Mouse (Mus musculus) frontal cortex, postnatal 10 days (tissue): ENCODE results near the gene Agap1.

ENCODE experiments used
- DNase-seq, 2 experiments: peaks; one replicate each; pipeline ENCODE4 v3.0.0; 2022; ENCODE audit warnings: low spot score in 2 of 2, mixed read lengths in 1 of 2

Gene Agap1

GRCm38 (mm10) chr1:89542464-89542863, 87.9 kb downstream of the Agap1 start:
- DNase-seq: no peak

GRCm38 (mm10) chr1:89543312-89543711, 88.7 kb downstream of the Agap1 start:
- DNase-seq: no peak

- no peak for DNase-seq
Measured at GRCm38 (mm10) chr1:89544094-89544493, 89.5 kb downstream of the Agap1 start.

GRCm38 (mm10) chr1:89545099-89545498, 90.5 kb downstream of the Agap1 start:
- no peak for DNase-seq

- DNase-seq: no peak
Measured at GRCm38 (mm10) chr1:89547525-89548504, 93.2 kb downstream of the Agap1 start.

GRCm38 (mm10) chr1:89550061-89550869, 95.7 kb downstream of the Agap1 start:
- peak in 1 of 2 experiments; percentile 27 for DNase-seq

- no peak for DNase-seq
Measured at GRCm38 (mm10) chr1:89552470-89552869, 97.9 kb downstream of the Agap1 start.

- no peak for DNase-seq
Measured at GRCm38 (mm10) chr1:89553791-89554190, 99.2 kb downstream of the Agap1 start.

- DNase-seq: no peak
Measured at GRCm38 (mm10) chr1:89554969-89555856, 100.6 kb downstream of the Agap1 start.

GRCm38 (mm10) chr1:89556006-89556405, 101.4 kb downstream of the Agap1 start:
- DNase-seq: no peak

- DNase-seq: no peak
Measured at GRCm38 (mm10) chr1:89557401-89557800, 102.8 kb downstream of the Agap1 start.

GRCm38 (mm10) chr1:89558080-89558479, 103.5 kb downstream of the Agap1 start:
- DNase-seq: no peak

GRCm38 (mm10) chr1:89563399-89563798, 108.8 kb downstream of the Agap1 start:
- no peak for DNase-seq

GRCm38 (mm10) chr1:89566578-89567488, 112.2 kb downstream of the Agap1 start:
- no peak for DNase-seq

GRCm38 (mm10) chr1:89568546-89569405, 114.2 kb downstream of the Agap1 start:
- DNase-seq: no peak

GRCm38 (mm10) chr1:89570522-89571299, 116.1 kb downstream of the Agap1 start:
- DNase-seq: no peak

GRCm38 (mm10) chr1:89573486-89573885, 118.9 kb downstream of the Agap1 start:
- no peak for DNase-seq
